Mouse (Mus musculus): Measurements from ENCODE around the gene Cep164. TPM values are rescaled to one million over a fixed set of nuclear protein-coding genes. Genes with fewer than 3 reads are reported as not detected.
"Not testable (repeated sequence)": the region's sequence is repeated elsewhere in the genome, so short reads cannot be mapped to it uniquely, and the experiment has no call there.

The Cep164 gene
- total RNA-seq (2021) = 10 to 100 TPM in 1 of 2 experiments, 1 to 10 TPM in 1; 9.6 to 12.0 TPM
- long read RNA-seq, experiment 1, partial matches to known transcripts = 0 of 1 reads
- long read RNA-seq, experiment 1, other reads (novel, unspliced or antisense) = 1 of 1 reads
- long read RNA-seq, experiment 2, partial matches to known transcripts = 5 of 6 reads
- long read RNA-seq, experiment 2, other reads (novel, unspliced or antisense) = 1 of 6 reads

- DNase-seq (ENCODE audit: low spot score in 2 of 2) = peak; percentile 76
These were observed at the start of gene Cep164 for GRCm38 (mm10) chr9:45828291-45828963. Cep164 (minus strand) TSS chr9:45828691.

- no peak for DNase-seq (ENCODE audit: low spot score in 2 of 2)
These were observed 49.4 kb upstream of the Cep164 start for GRCm38 (mm10) chr9:45877928-45878327.

- no peak for DNase-seq (ENCODE audit: low spot score in 2 of 2)
These were observed 41.8 kb upstream of the Cep164 start for GRCm38 (mm10) chr9:45870265-45870664.

- DNase-seq (ENCODE audit: low spot score in 2 of 2) = no peak
These were observed 40.7 kb upstream of the Cep164 start for GRCm38 (mm10) chr9:45869181-45869580.

GRCm38 (mm10) chr9:45861813-45862212, 33.3 kb upstream of the Cep164 start:
- DNase-seq (ENCODE audit: low spot score in 2 of 2) = no peak

GRCm38 (mm10) chr9:45859364-45859763, 30.9 kb upstream of the Cep164 start:
- no peak for DNase-seq (ENCODE audit: low spot score in 2 of 2)

- no peak for DNase-seq (ENCODE audit: low spot score in 2 of 2)
These were observed 25.6 kb upstream of the Cep164 start for GRCm38 (mm10) chr9:45854136-45854535.

- DNase-seq (ENCODE audit: low spot score in 2 of 2) = no peak
These were observed 25.2 kb upstream of the Cep164 start for GRCm38 (mm10) chr9:45853695-45854094.

GRCm38 (mm10) chr9:45851776-45852175, 23.3 kb upstream of the Cep164 start:
- no peak for DNase-seq (ENCODE audit: low spot score in 2 of 2)

GRCm38 (mm10) chr9:45851330-45851729, 22.8 kb upstream of the Cep164 start:
- no peak for DNase-seq (ENCODE audit: low spot score in 2 of 2)

- DNase-seq (ENCODE audit: low spot score in 2 of 2) = no peak
These were observed 22.2 kb upstream of the Cep164 start for GRCm38 (mm10) chr9:45850528-45851155.

- no peak for DNase-seq (ENCODE audit: low spot score in 2 of 2)
These were observed 21.3 kb upstream of the Cep164 start for GRCm38 (mm10) chr9:45849528-45850408.

- no peak for DNase-seq (ENCODE audit: low spot score in 2 of 2)
These were observed 18.5 kb upstream of the Cep164 start for GRCm38 (mm10) chr9:45846891-45847460.

GRCm38 (mm10) chr9:45846176-45846575, 17.7 kb upstream of the Cep164 start:
- not testable (repeated sequence) for DNase-seq (ENCODE audit: low spot score in 2 of 2)

- DNase-seq (ENCODE audit: low spot score in 2 of 2) = no peak
These were observed 17.1 kb upstream of the Cep164 start for GRCm38 (mm10) chr9:45845541-45845940.

GRCm38 (mm10) chr9:45843780-45844179, 15.3 kb upstream of the Cep164 start:
- no peak for DNase-seq (ENCODE audit: low spot score in 2 of 2)

GRCm38 (mm10) chr9:45843007-45843406, 14.5 kb upstream of the Cep164 start:
- no peak for DNase-seq (ENCODE audit: low spot score in 2 of 2)

GRCm38 (mm10) chr9:45841458-45841857, 13.0 kb upstream of the Cep164 start:
- DNase-seq (ENCODE audit: low spot score in 2 of 2) = no peak

GRCm38 (mm10) chr9:45840331-45840730, 11.8 kb upstream of the Cep164 start:
- no peak for DNase-seq (ENCODE audit: low spot score in 2 of 2)

- DNase-seq (ENCODE audit: low spot score in 2 of 2) = no peak
These were observed 11.4 kb upstream of the Cep164 start for GRCm38 (mm10) chr9:45839982-45840300.

Data from adrenal gland, adult 18-20 months (tissue).